Mouse (Mus musculus): ENCODE data around the gene Gm20918. TPM values are rescaled to one million over a fixed set of nuclear protein-coding genes. Genes with fewer than 3 reads are reported as not detected.

The Gm20918 gene
- polyA plus RNA-seq (2017; shearing (Covaris generic)), result not detected

DNA sequence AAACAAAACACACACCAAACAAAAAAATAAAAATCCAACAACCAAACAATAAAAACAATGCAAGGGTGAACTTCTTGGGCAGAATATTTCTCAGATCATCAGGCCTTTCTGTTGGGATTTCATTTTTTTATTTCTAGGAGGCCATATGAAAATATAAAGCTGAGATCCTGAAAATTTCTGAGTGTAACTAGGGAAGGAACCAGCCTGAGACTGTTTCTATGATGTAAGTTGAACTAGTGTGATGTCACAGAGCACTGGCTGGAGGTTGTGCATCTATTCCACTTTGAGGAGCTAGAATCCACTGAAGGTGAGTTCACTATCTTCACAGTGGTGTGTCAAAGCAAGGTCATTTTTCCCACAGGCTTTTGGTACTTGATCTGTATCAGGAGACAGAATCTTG is at the start of gene Gm20918:
Gene Gm20918 (plus strand): TSS at position 301 of the 400 bp plus-strand sequence.

Other genes with a start within 250 kb of the Gm20918 start
- gene Gm21820, start 205.5 kb downstream of the Gm20918 start, polyA plus RNA-seq (2017; shearing (Covaris generic)), result 0.35 TPM